Mouse (Mus musculus): ENCODE measurements around the gene Aym1. TPM values are rescaled to one million over a fixed set of nuclear protein-coding genes. Genes with fewer than 3 reads are reported as not detected.
"Not testable (repeated sequence)": the region's sequence is repeated elsewhere in the genome, so short reads cannot be mapped to it uniquely, and the experiment has no call there.

Aym1 gene
- polyA plus RNA-seq, 1 experiment from 2014 or later: not detected

- WGBS: 81% methylated on average over 8 of the region's 8 CpGs
- H3K27me3 ChIP-seq (ENCODE audit: control insufficient read depth, insufficient read depth, low read length): peaks cover 23% of the 10 kb centered on the region
- no peak overlapping the region for H3K9ac ChIP-seq (ENCODE audit: low read length)
- no peak overlapping the region for H3K27ac ChIP-seq (ENCODE audit: low read length)
- no peaks in the 10 kb centered on the region for H3K36me3 ChIP-seq (ENCODE audit: control insufficient read depth, insufficient read depth)
- H3K4me2 ChIP-seq (ENCODE audit: low read depth, low read length): no peak overlapping the region
- H3K4me3 ChIP-seq (ENCODE audit: low read length): no peak overlapping the region
- H3K4me1 ChIP-seq (ENCODE audit: control insufficient read depth, insufficient read depth, low read length): no peaks in the 10 kb centered on the region
- no peaks in the 10 kb centered on the region for H3K9me3 ChIP-seq (replicated peaks; ENCODE audit: control insufficient read depth, low read length)
- no peak for ATAC-seq (replicated peaks; ENCODE audit: extremely low read depth, insufficient read depth, low FRiP score)
These were observed 6.1 kb downstream of the Aym1 start for GRCm38 (mm10) chr5:113363177-113363576.

GRCm38 (mm10) chr5:113365921-113366320 is 8.8 kb downstream of the Aym1 start:
- no peak for ATAC-seq (replicated peaks; ENCODE audit: extremely low read depth, insufficient read depth, low FRiP score)
- 4% methylated on average over 20 of the region's 20 CpGs for WGBS

GRCm38 (mm10) chr5:113367726-113368125 is 10.6 kb downstream of the Aym1 start:
- ATAC-seq (replicated peaks; ENCODE audit: extremely low read depth, insufficient read depth, low FRiP score); H3K36me3 ChIP-seq (ENCODE audit: control insufficient read depth, insufficient read depth); H3K9me3 ChIP-seq (replicated peaks; ENCODE audit: control insufficient read depth, low read length); H3K4me3 ChIP-seq (ENCODE audit: low read length); H3K4me1 ChIP-seq (ENCODE audit: control insufficient read depth, insufficient read depth, low read length); H3K9ac ChIP-seq (ENCODE audit: low read length); H3K4me2 ChIP-seq (ENCODE audit: low read depth, low read length); H3K27ac ChIP-seq (ENCODE audit: low read length): not testable (repeated sequence)
- H3K27me3 ChIP-seq (ENCODE audit: control insufficient read depth, insufficient read depth, low read length): peaks cover 19% of the 10 kb centered on the region

More at GRCm38 (mm10) chr5:113365921-113366320, 8.8 kb downstream of the Aym1 start:
- no peak overlapping the region for H3K27ac ChIP-seq (ENCODE audit: low read length)
- no peaks in the 10 kb centered on the region for H3K36me3 ChIP-seq (ENCODE audit: control insufficient read depth, insufficient read depth)
- H3K27me3 ChIP-seq (ENCODE audit: control insufficient read depth, insufficient read depth, low read length): peaks cover 17% of the 10 kb centered on the region
- H3K4me1 ChIP-seq (ENCODE audit: control insufficient read depth, insufficient read depth, low read length): no peaks in the 10 kb centered on the region
- no peaks in the 10 kb centered on the region for H3K9me3 ChIP-seq (replicated peaks; ENCODE audit: control insufficient read depth, low read length)
- H3K4me2 ChIP-seq (ENCODE audit: low read depth, low read length): no peak overlapping the region
- no peak overlapping the region for H3K9ac ChIP-seq (ENCODE audit: low read length)
- no peak overlapping the region for H3K4me3 ChIP-seq (ENCODE audit: low read length)

- Histone ChIP-seq H3K4me3 (ENCODE audit: low read length) (no peak overlapping the region), H3K9me3 (replicated peaks; ENCODE audit: control insufficient read depth, low read length) (no peaks in the 10 kb centered on the region), H3K4me2 (ENCODE audit: low read depth, low read length) (no peak overlapping the region), H3K36me3 (ENCODE audit: control insufficient read depth, insufficient read depth) (no peaks in the 10 kb centered on the region), H3K4me1 (ENCODE audit: control insufficient read depth, insufficient read depth, low read length) (no peaks in the 10 kb centered on the region), H3K9ac (ENCODE audit: low read length) (no peak overlapping the region), H3K27ac (ENCODE audit: low read length) (no peak overlapping the region), H3K27me3 (ENCODE audit: control insufficient read depth, insufficient read depth, low read length) (peaks cover 23% of the 10 kb centered on the region)
- 78% methylated on average over 17 of the region's 17 CpGs for WGBS
- no peak for ATAC-seq (replicated peaks; ENCODE audit: extremely low read depth, insufficient read depth, low FRiP score)
These were observed 12.3 kb downstream of the Aym1 start for GRCm38 (mm10) chr5:113369262-113369868.

- Histone ChIP-seq H3K9ac (ENCODE audit: low read length) (no peak overlapping the region), H3K9me3 (replicated peaks; ENCODE audit: control insufficient read depth, low read length) (no peaks in the 10 kb centered on the region), H3K27me3 (ENCODE audit: control insufficient read depth, insufficient read depth, low read length) (peaks cover 17% of the 10 kb centered on the region), H3K4me1 (ENCODE audit: control insufficient read depth, insufficient read depth, low read length) (no peaks in the 10 kb centered on the region), H3K4me3 (ENCODE audit: low read length) (no peak overlapping the region), H3K36me3 (ENCODE audit: control insufficient read depth, insufficient read depth) (no peaks in the 10 kb centered on the region), H3K4me2 (ENCODE audit: low read depth, low read length) (no peak overlapping the region), H3K27ac (ENCODE audit: low read length) (no peak overlapping the region)
- no peak for ATAC-seq (replicated peaks; ENCODE audit: extremely low read depth, insufficient read depth, low FRiP score)
- WGBS: 55% methylated on average over 4 of the region's 4 CpGs
These were observed 15.4 kb downstream of the Aym1 start for GRCm38 (mm10) chr5:113372449-113372848.

GRCm38 (mm10) chr5:113372995-113373950 is 16.2 kb downstream of the Aym1 start:
- Histone ChIP-seq H3K27ac (ENCODE audit: low read length) (no peak overlapping the region), H3K9ac (ENCODE audit: low read length) (no peak overlapping the region), H3K9me3 (replicated peaks; ENCODE audit: control insufficient read depth, low read length) (peaks cover 2% of the 10 kb centered on the region; the same call in 1 of the 2 replicates), H3K4me1 (ENCODE audit: control insufficient read depth, insufficient read depth, low read length) (no peaks in the 10 kb centered on the region), H3K27me3 (ENCODE audit: control insufficient read depth, insufficient read depth, low read length) (peaks cover 17% of the 10 kb centered on the region), H3K36me3 (ENCODE audit: control insufficient read depth, insufficient read depth) (no peaks in the 10 kb centered on the region), H3K4me3 (ENCODE audit: low read length) (no peak overlapping the region), H3K4me2 (ENCODE audit: low read depth, low read length) (0 out of 2 replicates have a peak overlapping the region, but pooled peaks have one; percentile 10)
- WGBS: 4% methylated on average over 33 of the region's 33 CpGs
- no peak for ATAC-seq (replicated peaks; ENCODE audit: extremely low read depth, insufficient read depth, low FRiP score)

- peaks cover 17% of the 10 kb centered on the region for H3K27me3 ChIP-seq (ENCODE audit: control insufficient read depth, insufficient read depth, low read length)
- 82% methylated on average over 10 of the region's 10 CpGs for WGBS
- no peak for ATAC-seq (replicated peaks; ENCODE audit: extremely low read depth, insufficient read depth, low FRiP score)
These were observed 17.2 kb downstream of the Aym1 start for GRCm38 (mm10) chr5:113374290-113374689.

GRCm38 (mm10) chr5:113375783-113376182 is 18.7 kb downstream of the Aym1 start:
- 23% methylated on average over 3 of the region's 3 CpGs for WGBS

More at GRCm38 (mm10) chr5:113374290-113374689, 17.2 kb downstream of the Aym1 start:
- H3K4me1 ChIP-seq (ENCODE audit: control insufficient read depth, insufficient read depth, low read length): no peaks in the 10 kb centered on the region
- H3K4me2 ChIP-seq (ENCODE audit: low read depth, low read length): no peak overlapping the region
- H3K36me3 ChIP-seq (ENCODE audit: control insufficient read depth, insufficient read depth): no peaks in the 10 kb centered on the region
- no peak overlapping the region for H3K27ac ChIP-seq (ENCODE audit: low read length)
- H3K9ac ChIP-seq (ENCODE audit: low read length): no peak overlapping the region
- H3K4me3 ChIP-seq (ENCODE audit: low read length): no peak overlapping the region
- peaks cover 4% of the 10 kb centered on the region; the same call in 1 of the 2 replicates for H3K9me3 ChIP-seq (replicated peaks; ENCODE audit: control insufficient read depth, low read length)

GRCm38 (mm10) chr5:113376292-113376691 is 19.2 kb downstream of the Aym1 start:
- H3K36me3 ChIP-seq (ENCODE audit: control insufficient read depth, insufficient read depth): no peaks in the 10 kb centered on the region
- H3K27me3 ChIP-seq (ENCODE audit: control insufficient read depth, insufficient read depth, low read length): peaks cover 17% of the 10 kb centered on the region
- WGBS: 75% methylated on average over 1 of the region's 1 CpGs
- no peaks in the 10 kb centered on the region for H3K4me1 ChIP-seq (ENCODE audit: control insufficient read depth, insufficient read depth, low read length)
- no peak overlapping the region for H3K4me3 ChIP-seq (ENCODE audit: low read length)
- no peak overlapping the region for H3K9ac ChIP-seq (ENCODE audit: low read length)
- H3K27ac ChIP-seq (ENCODE audit: low read length): no peak overlapping the region
- peaks cover 4% of the 10 kb centered on the region; the same call in 1 of the 2 replicates for H3K9me3 ChIP-seq (replicated peaks; ENCODE audit: control insufficient read depth, low read length)
- H3K4me2 ChIP-seq (ENCODE audit: low read depth, low read length): no peak overlapping the region
- ATAC-seq (replicated peaks; ENCODE audit: extremely low read depth, insufficient read depth, low FRiP score): no peak

More at GRCm38 (mm10) chr5:113375783-113376182, 18.7 kb downstream of the Aym1 start:
- Histone ChIP-seq H3K9ac (ENCODE audit: low read length) (no peak overlapping the region), H3K36me3 (ENCODE audit: control insufficient read depth, insufficient read depth) (no peaks in the 10 kb centered on the region), H3K4me1 (ENCODE audit: control insufficient read depth, insufficient read depth, low read length) (no peaks in the 10 kb centered on the region), H3K4me3 (ENCODE audit: low read length) (no peak overlapping the region), H3K27me3 (ENCODE audit: control insufficient read depth, insufficient read depth, low read length) (peaks cover 17% of the 10 kb centered on the region), H3K4me2 (ENCODE audit: low read depth, low read length) (no peak overlapping the region), H3K9me3 (replicated peaks; ENCODE audit: control insufficient read depth, low read length) (peaks cover 4% of the 10 kb centered on the region; the same call in 1 of the 2 replicates), H3K27ac (ENCODE audit: low read length) (no peak overlapping the region)
- no peak for ATAC-seq (replicated peaks; ENCODE audit: extremely low read depth, insufficient read depth, low FRiP score)

All from heart, embryonic 16.5 days (tissue).